Mouse (Mus musculus) spleen, adult 2 months (tissue): ENCODE measurements around the gene Trim32.

Source experiments
- CTCF ChIP-seq: fragments of 200-500 bp; IDR thresholded peaks from 2 replicates; pipeline ENCODE4 v1.5.1; 2011; ENCODE audit warnings: mild to moderate bottlenecking, inconsistent platforms; ENCODE audit not compliant: insufficient read depth, insufficient read length, insufficient replicate concordance; ENCODE audit errors: extremely low read depth
- POLR2A ChIP-seq: fragments of 200-500 bp; IDR thresholded peaks from 2 replicates; pipeline ENCODE4 v1.6.1; 2011; ENCODE audit warnings: low read depth, low read length, inconsistent platforms

DNA sequence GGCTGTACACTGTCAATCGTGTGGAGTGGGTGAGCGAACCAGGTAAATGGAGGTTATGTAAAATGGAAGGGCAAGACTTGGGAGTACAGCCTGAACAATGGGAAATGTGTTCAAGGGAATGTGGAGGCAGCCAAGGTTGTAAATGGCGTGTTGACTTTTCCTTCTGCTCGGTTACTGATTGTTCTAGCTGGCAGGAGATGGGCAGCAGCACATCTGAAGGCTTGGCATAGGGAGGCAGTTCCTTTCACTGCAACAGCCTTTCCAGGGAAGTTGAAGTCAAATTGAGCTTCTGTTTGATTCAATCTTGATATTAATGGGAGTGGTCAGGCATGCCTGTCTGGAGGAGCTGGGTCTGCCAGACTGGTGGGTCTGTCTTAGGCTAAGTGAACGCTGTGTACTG is 5.5 kb downstream of the Trim32 start:
- TF ChIP-seq POLR2A = no peak
- TF ChIP-seq CTCF = no peak
